Mouse (Mus musculus): Measurements from ENCODE around the gene 6820408C15Rik. TPM values are rescaled to one million over a fixed set of nuclear protein-coding genes. Genes with fewer than 3 reads are reported as not detected.

6820408C15Rik gene
- 1.4 and 2.0 TPM in 2 replicates for polyA plus RNA-seq (2021; fragmentation: Nextera tagmentation)
- long read RNA-seq, experiment 1, partial matches to known transcripts: 1 of 12 reads
- long read RNA-seq, experiment 1, other reads (novel, unspliced or antisense): 11 of 12 reads
- long read RNA-seq, experiment 2, partial matches to known transcripts: 1 of 2 reads
- long read RNA-seq, experiment 2, other reads (novel, unspliced or antisense): 1 of 2 reads

GRCm38 (mm10) chr2:152415287-152415686 lies at the start of gene 6820408C15Rik:
Gene 6820408C15Rik, plus strand, starts transcription at chr2:152415587.

GRCm38 (mm10) chr2:152376345-152376741 lies 39.0 kb upstream of the 6820408C15Rik start, which contains the start of gene Nrsn2:
Gene Nrsn2, minus strand, starts transcription at chr2:152376638.

GRCm38 (mm10) chr2:152397680-152398435 lies 17.5 kb upstream of the 6820408C15Rik start, which contains the start of gene Sox12:
Gene Sox12, minus strand, starts transcription at chr2:152398063.

GRCm38 (mm10) chr2:152414591-152415165 lies 709 bp upstream of the 6820408C15Rik start, which contains the start of gene Zcchc3:
Gene Zcchc3, minus strand, starts transcription at chr2:152415027.

GRCm38 (mm10) chr2:152464570-152465150 lies 49.3 kb downstream of the 6820408C15Rik start, which contains the start of gene Defb23:
Gene Defb23, minus strand, starts transcription at chr2:152464620.

GRCm38 (mm10) chr2:152476763-152477162 lies 61.4 kb downstream of the 6820408C15Rik start, which contains the start of gene Defb20:
Gene Defb20, plus strand, starts transcription at chr2:152477063.

DNA sequence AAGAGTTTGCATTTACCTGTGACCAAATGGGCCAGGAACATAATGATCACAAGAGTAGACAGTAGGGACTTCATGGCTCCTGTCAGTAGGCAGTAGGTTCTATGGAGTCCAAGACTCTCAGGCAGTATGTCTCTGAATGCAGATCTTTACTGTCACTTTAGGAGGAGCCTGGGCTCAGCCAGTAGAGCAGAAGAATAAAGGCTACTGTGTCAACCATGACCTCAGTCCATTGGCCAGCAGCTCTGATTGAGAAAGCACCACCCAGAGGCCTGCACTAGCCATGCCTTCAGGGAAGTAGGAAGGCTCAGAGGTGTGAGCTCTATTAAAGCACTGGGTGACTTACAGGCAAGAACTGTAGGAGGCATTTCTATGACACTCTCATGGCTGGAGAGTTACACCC lies 74.7 kb downstream of the 6820408C15Rik start, which contains the start of gene Defb22:
Gene Defb22 (minus strand): TSS at position 101 of the 400 bp plus-strand sequence.

Other genes starting within 250 kb of the 6820408C15Rik start
- 169 and 236 TPM in 2 replicates for gene Csnk2a1, start 188.7 kb upstream of the 6820408C15Rik start, polyA plus RNA-seq (2021; fragmentation: Nextera tagmentation)
- 11.6 and 23.2 TPM in 2 replicates for gene Tbc1d20, start 121.8 kb upstream of the 6820408C15Rik start, polyA plus RNA-seq (2021; fragmentation: Nextera tagmentation)
- gene Rbck1, start 82.9 kb upstream of the 6820408C15Rik start, polyA plus RNA-seq (2021; fragmentation: Nextera tagmentation): 94.8 and 96.8 TPM in 2 replicates
- 0.64 and 0.85 TPM in 2 replicates for gene Trib3, start 71.6 kb upstream of the 6820408C15Rik start, polyA plus RNA-seq (2021; fragmentation: Nextera tagmentation)
- gene Nrsn2, start 38.9 kb upstream of the 6820408C15Rik start, polyA plus RNA-seq (2021; fragmentation: Nextera tagmentation): 89.7 and 118 TPM in 2 replicates
- 1.3 and 1.6 TPM in 2 replicates for gene Sox12, start 17.5 kb upstream of the 6820408C15Rik start, polyA plus RNA-seq (2021; fragmentation: Nextera tagmentation)
- gene Zcchc3, start 560 bp upstream of the 6820408C15Rik start, polyA plus RNA-seq (2021; fragmentation: Nextera tagmentation): 5.9 and 6.1 TPM in 2 replicates
- not detected in 2 replicates for gene Defb23, start 49.0 kb downstream of the 6820408C15Rik start, polyA plus RNA-seq (2021; fragmentation: Nextera tagmentation)
- not detected in 2 replicates for gene Defb20, start 61.5 kb downstream of the 6820408C15Rik start, polyA plus RNA-seq (2021; fragmentation: Nextera tagmentation)
- gene Defb22, start 74.6 kb downstream of the 6820408C15Rik start, polyA plus RNA-seq (2021; fragmentation: Nextera tagmentation): not detected in 2 replicates
- gene Defb26, start 96.1 kb downstream of the 6820408C15Rik start, polyA plus RNA-seq (2021; fragmentation: Nextera tagmentation): not detected in 2 replicates
- not detected in 2 replicates for gene Defb28, start 102.7 kb downstream of the 6820408C15Rik start, polyA plus RNA-seq (2021; fragmentation: Nextera tagmentation)
- not detected in 2 replicates for gene Defb29, start 124.5 kb downstream of the 6820408C15Rik start, polyA plus RNA-seq (2021; fragmentation: Nextera tagmentation)
- not detected in 2 replicates for gene Gm17416, start 153.8 kb downstream of the 6820408C15Rik start, polyA plus RNA-seq (2021; fragmentation: Nextera tagmentation)
- gene Defb21, start 157.2 kb downstream of the 6820408C15Rik start, polyA plus RNA-seq (2021; fragmentation: Nextera tagmentation): not detected in 2 replicates
- gene Defb19, start 164.7 kb downstream of the 6820408C15Rik start, polyA plus RNA-seq (2021; fragmentation: Nextera tagmentation): not detected in 2 replicates
- not detected in 2 replicates for gene Defb45, start 183.8 kb downstream of the 6820408C15Rik start, polyA plus RNA-seq (2021; fragmentation: Nextera tagmentation)
- not detected in 2 replicates for gene Defb36, start 188.7 kb downstream of the 6820408C15Rik start, polyA plus RNA-seq (2021; fragmentation: Nextera tagmentation)
- not detected in 2 replicates for gene Defb25, start 207.5 kb downstream of the 6820408C15Rik start, polyA plus RNA-seq (2021; fragmentation: Nextera tagmentation)
- gene Rem1, start 211.4 kb downstream of the 6820408C15Rik start, polyA plus RNA-seq (2021; fragmentation: Nextera tagmentation): 0.38 and 0.47 TPM in 2 replicates